Mouse (Mus musculus) erythroblast, embryonic 14.5 days (primary cell): ENCODE measurements around the gene 0610040J01Rik. TPM values are rescaled to one million over a fixed set of nuclear protein-coding genes. Genes with fewer than 3 reads are reported as not detected.
"Not testable (repeated sequence)": the region's sequence is repeated elsewhere in the genome, so short reads cannot be mapped to it uniquely, and the experiment has no call there.

ENCODE experiments used
- H3K27me3 ChIP-seq: 2 replicates; pipeline ENCODE4 v1.6.1; 2012; ENCODE audit warnings: inconsistent platforms; ENCODE audit not compliant: control insufficient read depth
- H3K36me3 ChIP-seq: 2 replicates; pipeline ENCODE4 v1.6.1; 2012; ENCODE audit warnings: mild to moderate bottlenecking, inconsistent platforms; ENCODE audit not compliant: control insufficient read depth
- H3K4me1 ChIP-seq: 2 replicates; pipeline ENCODE4 v1.6.1; 2012; ENCODE audit warnings: inconsistent platforms; ENCODE audit not compliant: control insufficient read depth
- H3K4me3 ChIP-seq: replicated peaks from 2 replicates; pipeline ENCODE3; 2012; ENCODE audit warnings: moderate library complexity, mild to moderate bottlenecking, inconsistent platforms
- H3K9me3 ChIP-seq: 2 replicates; pipeline ENCODE4 v1.6.1; 2012; ENCODE audit warnings: low read length, inconsistent platforms, mixed read lengths; ENCODE audit not compliant: control insufficient read depth
- GATA1 ChIP-seq: IDR thresholded peaks from 2 replicates; pipeline ENCODE4 v1.6.1; 2012; ENCODE audit warnings: low read length, inconsistent platforms, mixed read lengths
- TAL1 ChIP-seq: IDR thresholded peaks from 3 replicates; pipeline ENCODE4 v1.6.1; 2012; ENCODE audit warnings: low read length, inconsistent platforms, mixed read lengths
- polyA plus RNA-seq: library from polyadenylated mRNA; stranded (reverse); fragments of >175 nt; gene quantifications from 2 replicates; pipeline ENCODE4 v1.2.3, GENCODE M21; 2012

0610040J01Rik gene
- polyA plus RNA-seq, 1 experiment: 0.03 TPM

- no peak overlapping the region for H3K4me3 ChIP-seq
- H3K27me3 ChIP-seq: no peaks in the 10 kb centered on the region
- H3K36me3 ChIP-seq: no peaks in the 10 kb centered on the region; the same call in 1 of the 2 replicates
- TF ChIP-seq GATA1: no peak
- TF ChIP-seq TAL1: no peak
- H3K4me1 ChIP-seq: no peaks in the 10 kb centered on the region
- no peaks in the 10 kb centered on the region for H3K9me3 ChIP-seq
Observed at GRCm38 (mm10) chr5:63891241-63891640, 79.1 kb downstream of the 0610040J01Rik start.

GRCm38 (mm10) chr5:63891912-63892311, 79.7 kb downstream of the 0610040J01Rik start:
- Histone ChIP-seq H3K4me3 (no peak overlapping the region), H3K27me3 (no peaks in the 10 kb centered on the region), H3K36me3 (no peaks in the 10 kb centered on the region; the same call in 1 of the 2 replicates), H3K9me3 (no peaks in the 10 kb centered on the region), H3K4me1 (no peaks in the 10 kb centered on the region)
- TF ChIP-seq GATA1: no peak
- no peak for TF ChIP-seq TAL1

- not testable (repeated sequence) for H3K27me3 ChIP-seq, H3K4me1 ChIP-seq, H3K36me3 ChIP-seq, H3K4me3 ChIP-seq, H3K9me3 ChIP-seq
Observed at GRCm38 (mm10) chr5:63897001-63897819, 85.0 kb downstream of the 0610040J01Rik start.

GRCm38 (mm10) chr5:63897820-63898110, 85.6 kb downstream of the 0610040J01Rik start:
- no peak for TF ChIP-seq TAL1
- TF ChIP-seq GATA1: no peak

GRCm38 (mm10) chr5:63903329-63903728, 91.2 kb downstream of the 0610040J01Rik start:
- TF ChIP-seq TAL1: no peak
- TF ChIP-seq GATA1: no peak
- Histone ChIP-seq H3K27me3 (no peaks in the 10 kb centered on the region), H3K4me1 (no peaks in the 10 kb centered on the region), H3K36me3 (peaks cover 4% of the 10 kb centered on the region; the same call in 1 of the 2 replicates), H3K4me3 (no peak overlapping the region), H3K9me3 (no peaks in the 10 kb centered on the region)

More at GRCm38 (mm10) chr5:63897820-63898110, 85.6 kb downstream of the 0610040J01Rik start:
- peaks cover 8% of the 10 kb centered on the region; the same call in 1 of the 2 replicates for H3K36me3 ChIP-seq
- H3K27me3 ChIP-seq: no peaks in the 10 kb centered on the region
- H3K4me3 ChIP-seq: no peak overlapping the region
- no peaks in the 10 kb centered on the region for H3K4me1 ChIP-seq
- H3K9me3 ChIP-seq: no peaks in the 10 kb centered on the region

GRCm38 (mm10) chr5:63906149-63907093, 94.3 kb downstream of the 0610040J01Rik start:
- Histone ChIP-seq H3K4me3 (no peak overlapping the region), H3K9me3 (no peaks in the 10 kb centered on the region), H3K36me3 (no peaks in the 10 kb centered on the region), H3K27me3 (no peaks in the 10 kb centered on the region), H3K4me1 (no peaks in the 10 kb centered on the region)
- TF ChIP-seq GATA1 (no peak), TAL1 (no peak)

- Histone ChIP-seq H3K36me3 (no peaks in the 10 kb centered on the region), H3K4me1 (no peaks in the 10 kb centered on the region), H3K27me3 (no peaks in the 10 kb centered on the region), H3K9me3 (no peaks in the 10 kb centered on the region), H3K4me3 (no peak overlapping the region)
- TF ChIP-seq GATA1 (no peak), TAL1 (no peak)
Observed at GRCm38 (mm10) chr5:63907513-63907912, 95.3 kb downstream of the 0610040J01Rik start.

- H3K9me3 ChIP-seq: no peaks in the 10 kb centered on the region
- H3K27me3 ChIP-seq: no peaks in the 10 kb centered on the region
- no peaks in the 10 kb centered on the region for H3K36me3 ChIP-seq
- no peaks in the 10 kb centered on the region for H3K4me1 ChIP-seq
- no peak for TF ChIP-seq TAL1
- no peak for TF ChIP-seq GATA1
- H3K4me3 ChIP-seq: no peak overlapping the region
Observed at GRCm38 (mm10) chr5:63910171-63910960, 98.2 kb downstream of the 0610040J01Rik start.

- H3K27me3 ChIP-seq: no peaks in the 10 kb centered on the region
- TF ChIP-seq GATA1: no peak
- TF ChIP-seq TAL1: no peak
Observed at GRCm38 (mm10) chr5:63914896-63915295, 102.7 kb downstream of the 0610040J01Rik start.

More at GRCm38 (mm10) chr5:63914896-63915295, 102.7 kb downstream of the 0610040J01Rik start:
- no peak overlapping the region for H3K4me3 ChIP-seq
- H3K9me3 ChIP-seq: no peaks in the 10 kb centered on the region
- no peaks in the 10 kb centered on the region for H3K4me1 ChIP-seq
- H3K36me3 ChIP-seq: no peaks in the 10 kb centered on the region; the same call in 1 of the 2 replicates
